Mouse (Mus musculus) kidney, postnatal 0 days (tissue): ENCODE measurements around the gene Enpep. TPM values are rescaled to one million over a fixed set of nuclear protein-coding genes. Genes with fewer than 3 reads are reported as not detected.

Source experiments
- ATAC-seq: fragments of 200-750 bp; cut with Nextera tagmentation; replicated peaks from 2 replicates; pipeline ENCODE4 v1.8.0; 2017; ENCODE audit warnings: low read depth, moderate number of reproducible peaks, moderate TSS enrichment, moderate library complexity; ENCODE audit not compliant: low FRiP score
- DNase-seq: peaks from one replicate; pipeline ENCODE4 v3.0.0-alpha.2; 2016; ENCODE audit warnings: low spot score
- H3K27ac ChIP-seq: fragments of 300-500 bp; sonication (generic); 2 replicates; pipeline ENCODE4 v1.5.1; 2014; ENCODE audit warnings: mild to moderate bottlenecking
- H3K27me3 ChIP-seq: fragments of 300-500 bp; sonication (generic); 2 replicates; pipeline ENCODE4 v1.6.1; 2014; ENCODE audit warnings: low read length, mixed read lengths; ENCODE audit not compliant: insufficient read depth
- H3K36me3 ChIP-seq: fragments of 300-500 bp; sonication (generic); 2 replicates; pipeline ENCODE4 v1.6.1; 2014; ENCODE audit warnings: low read length, mixed read lengths; ENCODE audit not compliant: insufficient read depth
- H3K4me1 ChIP-seq: fragments of 300-500 bp; sonication (generic); replicated peaks from 2 replicates; pipeline ENCODE4 v1.6.1; 2014; ENCODE audit warnings: antibody characterized with exemption, low read length, mixed read lengths; ENCODE audit not compliant: insufficient read depth
- H3K4me2 ChIP-seq: fragments of 300-500 bp; sonication (generic); 2 replicates; pipeline ENCODE4 v1.6.1; 2014; ENCODE audit warnings: mild to moderate bottlenecking, low read length, moderate library complexity, mixed read lengths
- H3K4me3 ChIP-seq: fragments of 300-500 bp; sonication (generic); replicated peaks from 2 replicates; pipeline ENCODE4 v1.5.1; 2014; ENCODE audit warnings: low read depth, low read length
- H3K9ac ChIP-seq: fragments of 300-500 bp; sonication (generic); 2 replicates; pipeline ENCODE4 v1.6.1; 2014; ENCODE audit warnings: low read depth, low read length
- H3K9me3 ChIP-seq: fragments of 300-500 bp; sonication (generic); replicated peaks from 2 replicates; pipeline ENCODE4 v1.6.1; 2016; ENCODE audit warnings: low read length, inconsistent platforms, mixed read lengths
- CTCF ChIP-seq: IDR thresholded peaks from 2 replicates; pipeline ENCODE4 v1.5.1; 2016; ENCODE audit warnings: antibody characterized with exemption, low read depth, mild to moderate bottlenecking, moderate library complexity
- WGBS: fragments of 180-500 bp; shearing (Covaris S2); extraction: QIAGEN DNeasy Blood & Tissue Kit; methylation state at CpG from one replicate; pipeline ENCODE4 v1.1.7; 2014; 5-methylcytosine and 5-hydroxymethylcytosine counted together
- polyA plus RNA-seq: library from polyadenylated mRNA; unstranded; fragments of >200 nt; fragmentation: Nextera tagmentation; extraction: Ambion mirVana; gene quantifications from 2 replicates; pipeline ENCODE4 v1.2.1, GENCODE M21; 2015

The Enpep gene
- polyA plus RNA-seq, 1 experiment from 2014 or later, result 108 TPM

DNA sequence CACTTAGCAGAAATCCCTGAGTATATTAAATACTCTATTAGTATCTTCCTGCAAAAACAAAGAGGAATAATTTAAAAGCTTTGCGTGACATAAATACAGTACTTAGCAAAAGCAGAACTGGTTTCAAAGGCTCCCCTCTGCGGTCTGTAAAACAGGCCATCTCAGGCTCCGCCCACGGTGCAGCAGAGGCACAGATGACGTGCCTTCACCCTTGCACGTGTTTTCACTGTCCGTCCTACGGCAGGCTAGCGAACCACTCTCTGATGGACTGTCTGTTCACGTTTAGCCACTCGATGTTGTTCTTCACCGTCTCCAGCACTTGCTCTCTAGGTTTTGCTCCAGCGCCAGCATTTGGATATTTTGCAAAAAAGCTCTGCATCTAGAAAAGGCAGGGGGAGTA, 62.5 kb downstream of the Enpep start:
- Histone ChIP-seq H3K4me2 (no peak overlapping the region), H3K4me3 (no peak overlapping the region), H3K9ac (no peak overlapping the region), H3K27ac (no peak overlapping the region), H3K36me3 (0 out of 2 replicates have a peak, but pooled peaks cover 3% of the 10 kb centered on the region), H3K9me3 (no peaks in the 10 kb centered on the region), H3K27me3 (no peaks in the 10 kb centered on the region), H3K4me1 (no peaks in the 10 kb centered on the region)
- WGBS, result 38% methylated on average over 13 of the region's 13 CpGs
- no peak for TF ChIP-seq CTCF
- DNase-seq (peak; percentile 14), ATAC-seq (no peak)

- no peak overlapping the region for H3K27ac ChIP-seq
- peak; percentile 47 for DNase-seq
- no peaks in the 10 kb centered on the region for H3K4me1 ChIP-seq
- H3K27me3 ChIP-seq, result no peaks in the 10 kb centered on the region
- 0 out of 2 replicates have a peak, but pooled peaks cover 3% of the 10 kb centered on the region for H3K36me3 ChIP-seq
- H3K4me2 ChIP-seq, result no peak overlapping the region
- H3K9me3 ChIP-seq, result no peaks in the 10 kb centered on the region
- 67% methylated on average over 12 of the region's 12 CpGs for WGBS
- ATAC-seq, result 0 out of 2 replicates have a peak, but pooled peaks have one; percentile 55
- H3K9ac ChIP-seq, result no peak overlapping the region
- TF ChIP-seq CTCF, result no peak
- no peak overlapping the region for H3K4me3 ChIP-seq
Observed at GRCm38 (mm10) chr3:129268886-129269683, 63.4 kb downstream of the Enpep start.

- no peaks in the 10 kb centered on the region for H3K27me3 ChIP-seq
- TF ChIP-seq CTCF, result peak; percentile 49
- no peak for ATAC-seq
- 80% methylated on average over 5 of the region's 5 CpGs for WGBS
- no peak for DNase-seq
- no peak overlapping the region for H3K27ac ChIP-seq
- H3K36me3 ChIP-seq, result no peaks in the 10 kb centered on the region
- no peak overlapping the region for H3K4me2 ChIP-seq
- H3K4me3 ChIP-seq, result no peak overlapping the region
- no peaks in the 10 kb centered on the region for H3K4me1 ChIP-seq
- no peak overlapping the region for H3K9ac ChIP-seq
- H3K9me3 ChIP-seq, result no peaks in the 10 kb centered on the region
Observed at GRCm38 (mm10) chr3:129258497-129258896, 74.0 kb downstream of the Enpep start.

DNA sequence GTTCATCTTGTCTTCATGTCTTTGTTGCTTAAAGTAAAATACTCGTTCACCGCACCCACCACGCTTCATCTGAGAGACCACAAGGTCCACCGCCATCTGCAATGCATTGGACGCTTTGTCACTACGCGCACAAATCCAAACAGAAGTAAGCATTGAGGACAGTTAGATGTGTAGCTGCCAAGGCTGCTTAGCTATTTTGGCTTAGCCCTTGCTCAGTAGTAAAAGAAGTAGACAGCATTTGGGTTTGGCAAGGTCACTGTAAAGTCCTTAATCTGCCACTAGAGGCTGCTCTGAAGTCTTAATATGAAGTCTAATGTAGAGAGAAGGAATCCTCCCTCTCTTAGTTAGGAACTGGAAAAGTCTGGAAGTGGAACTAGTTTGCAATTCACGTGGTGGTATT, 75.8 kb downstream of the Enpep start:
- 61% methylated on average over 8 of the region's 8 CpGs for WGBS
- no peaks in the 10 kb centered on the region for H3K9me3 ChIP-seq
- H3K9ac ChIP-seq, result no peak overlapping the region
- no peak overlapping the region for H3K4me3 ChIP-seq
- H3K4me2 ChIP-seq, result no peak overlapping the region
- no peaks in the 10 kb centered on the region for H3K36me3 ChIP-seq
- peak; percentile 63 for TF ChIP-seq CTCF
- no peaks in the 10 kb centered on the region for H3K4me1 ChIP-seq
- DNase-seq (peak; percentile 78), ATAC-seq (0 out of 2 replicates have a peak, but pooled peaks have one; percentile 13)
- H3K27me3 ChIP-seq, result no peaks in the 10 kb centered on the region
- H3K27ac ChIP-seq, result no peak overlapping the region

DNA sequence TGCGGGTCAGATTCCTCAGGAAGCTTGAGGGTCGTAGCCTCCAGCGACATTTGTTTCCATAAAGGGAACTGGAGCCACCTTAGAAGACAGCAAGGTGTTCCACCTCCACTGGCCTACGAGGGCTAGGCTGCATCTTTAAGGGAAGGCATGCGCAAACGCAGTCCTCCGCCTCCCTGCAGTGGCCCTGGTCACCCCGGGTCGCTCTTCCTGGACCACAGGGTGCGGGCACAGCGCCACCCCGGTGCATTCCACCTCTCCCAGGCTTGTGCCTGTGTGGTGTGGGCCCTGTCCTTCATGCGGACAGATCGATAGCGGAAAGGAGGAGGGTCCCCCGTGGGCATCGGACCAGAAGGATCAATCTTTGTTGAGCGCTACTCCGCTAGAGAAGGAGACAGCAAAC, 76.2 kb downstream of the Enpep start:
- ATAC-seq (no peak), DNase-seq (no peak)
- Histone ChIP-seq H3K27ac (no peak overlapping the region), H3K36me3 (no peaks in the 10 kb centered on the region), H3K9ac (no peak overlapping the region), H3K4me1 (no peaks in the 10 kb centered on the region), H3K4me2 (0 out of 2 replicates have a peak overlapping the region, but pooled peaks have one; percentile 27), H3K9me3 (no peaks in the 10 kb centered on the region), H3K4me3 (no peak overlapping the region), H3K27me3 (no peaks in the 10 kb centered on the region)
- TF ChIP-seq CTCF, result no peak
- 51% methylated on average over 19 of the region's 19 CpGs for WGBS

DNA sequence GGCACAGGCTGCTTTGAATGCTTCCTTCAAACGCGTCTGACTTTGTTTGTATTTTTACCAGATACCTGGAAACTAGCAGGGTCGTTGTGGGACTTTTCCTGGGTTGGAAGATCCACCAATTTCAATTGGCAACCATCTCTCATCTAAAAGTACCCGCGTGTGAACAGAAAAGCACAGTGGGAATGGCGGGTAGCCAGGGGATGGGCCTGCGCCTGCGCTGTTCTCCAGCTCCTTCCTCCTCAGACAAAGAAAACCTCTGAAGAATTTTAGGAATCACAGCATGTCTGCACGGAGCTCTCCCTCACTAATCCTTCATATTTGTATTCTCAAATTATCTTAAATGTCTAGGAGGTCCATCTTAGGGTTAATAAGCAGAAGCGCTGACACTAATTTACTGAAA, 78.3 kb downstream of the Enpep start:
- no peaks in the 10 kb centered on the region for H3K36me3 ChIP-seq
- H3K4me2 ChIP-seq, result no peak overlapping the region
- DNase-seq (no peak), ATAC-seq (no peak)
- no peak overlapping the region for H3K4me3 ChIP-seq
- no peaks in the 10 kb centered on the region for H3K4me1 ChIP-seq
- no peaks in the 10 kb centered on the region for H3K9me3 ChIP-seq
- 53% methylated on average over 10 of the region's 10 CpGs for WGBS
- TF ChIP-seq CTCF, result no peak
- no peak overlapping the region for H3K9ac ChIP-seq
- no peaks in the 10 kb centered on the region for H3K27me3 ChIP-seq
- no peak overlapping the region for H3K27ac ChIP-seq

- Histone ChIP-seq H3K9me3 (no peaks in the 10 kb centered on the region), H3K4me2 (no peak overlapping the region), H3K27me3 (no peaks in the 10 kb centered on the region), H3K27ac (no peak overlapping the region), H3K9ac (no peak overlapping the region), H3K4me3 (no peak overlapping the region), H3K36me3 (no peaks in the 10 kb centered on the region), H3K4me1 (no peaks in the 10 kb centered on the region)
- no peak for DNase-seq
- 80% methylated on average over 9 of the region's 9 CpGs for WGBS
- no peak; the same call in 1 of the 2 replicates for ATAC-seq
- no peak for TF ChIP-seq CTCF
Observed at GRCm38 (mm10) chr3:129250997-129251396, 81.5 kb downstream of the Enpep start.
